8 mouse cellular contexts compared by ENCODE assay signal in genomic region chr10:99459823-99460361, GRCm38 (mm10).
DNase-seq lines count a peak whose midpoint lies in the region; ATAC-seq and TF ChIP-seq lines count a peak whose summit lies in the region.

No protein-coding gene starts in this region.

- H3K9ac ChIP-seq in embryonic facial prominence, embryonic 13.5 days: no peak overlapping the region

- no peak overlapping the region for H3K4me2 ChIP-seq in embryonic facial prominence, embryonic 13.5 days

- no peaks in the 10 kb centered on the region for H3K36me3 ChIP-seq in embryonic facial prominence, embryonic 13.5 days

- H3K27me3 ChIP-seq in embryonic facial prominence, embryonic 13.5 days: peaks cover 6% of the 10 kb centered on the region; the same call in 1 of the 2 replicates

- H3K4me1 ChIP-seq in embryonic facial prominence, embryonic 13.5 days: peaks cover 12% of the 10 kb centered on the region
- H3K4me1 ChIP-seq in lung, adult 2 months (ENCODE audit: control insufficient read depth, insufficient read depth, low read length): no peaks in the 10 kb centered on the region; the same call in 1 of the 2 replicates

- no peak for ATAC-seq in embryonic facial prominence, embryonic 13.5 days (ENCODE audit: insufficient number of reproducible peaks, insufficient read depth, low FRiP score, low TSS enrichment, low read depth)
- peak; percentile 73 for ATAC-seq in inflammation-experienced regulatory T-cells, adult 6 months

- peak; percentile 63 for DNase-seq in layer of hippocampus, adult 11-12 months (ENCODE audit: low spot score)
- no peak for DNase-seq in layer of hippocampus, adult 8-10 months (ENCODE audit: low spot score in 2 of 2)
- DNase-seq in NIH3T3 (ENCODE audit: low read depth): peak; percentile 36
- DNase-seq in lung, adult 2 months: peak; percentile 33
- DNase-seq in spleen, postnatal 4 days (ENCODE audit: low spot score in 2 of 2): peak; percentile 40 to 72
- DNase-seq in frontal cortex, postnatal 25 days (ENCODE audit: low spot score in 2 of 2): no peak

- peak overlapping the region; percentile 11; the same call in 1 of the 2 replicates for H3K27ac ChIP-seq in embryonic facial prominence, embryonic 13.5 days

- H3K9me3 ChIP-seq in embryonic facial prominence, embryonic 13.5 days: no peaks in the 10 kb centered on the region

- no peak for TF ChIP-seq POLR2A in lung, adult 2 months (IDR thresholded peaks at IDR 0.05; ENCODE audit: borderline replicate concordance, extremely low read depth, low read depth, low read length)

- 44% methylated on average over 10 of the region's 10 CpGs for WGBS in embryonic facial prominence, embryonic 13.5 days
- WGBS in lung, adult 2 months: 36% methylated on average over 10 of the region's 10 CpGs

- H3K4me3 ChIP-seq in embryonic facial prominence, embryonic 13.5 days: no peak overlapping the region
- H3K4me3 ChIP-seq in lung, adult 2 months (replicated peaks; ENCODE audit: extremely low read depth, low read depth, low read length): peak overlapping the region; percentile 20

- no peak; the same call in 1 of the 2 replicates for TF ChIP-seq CTCF in lung, adult 2 months (IDR thresholded peaks at IDR 0.05; ENCODE audit: insufficient read depth, low read length)

Comparison
In these comparisons a context has a peak if more than half of its experiments do, and no peak if none do; other contexts are left out.
1. DNase-seq: peak in layer of hippocampus, adult 11-12 months (single experiment), NIH3T3 (single experiment), lung, adult 2 months (single experiment) and spleen, postnatal 4 days (2 of 2); none in layer of hippocampus, adult 8-10 months (0 of 2) and frontal cortex, postnatal 25 days (0 of 2).